Mouse (Mus musculus): ENCODE data around the gene Pagr1a.

DNA sequence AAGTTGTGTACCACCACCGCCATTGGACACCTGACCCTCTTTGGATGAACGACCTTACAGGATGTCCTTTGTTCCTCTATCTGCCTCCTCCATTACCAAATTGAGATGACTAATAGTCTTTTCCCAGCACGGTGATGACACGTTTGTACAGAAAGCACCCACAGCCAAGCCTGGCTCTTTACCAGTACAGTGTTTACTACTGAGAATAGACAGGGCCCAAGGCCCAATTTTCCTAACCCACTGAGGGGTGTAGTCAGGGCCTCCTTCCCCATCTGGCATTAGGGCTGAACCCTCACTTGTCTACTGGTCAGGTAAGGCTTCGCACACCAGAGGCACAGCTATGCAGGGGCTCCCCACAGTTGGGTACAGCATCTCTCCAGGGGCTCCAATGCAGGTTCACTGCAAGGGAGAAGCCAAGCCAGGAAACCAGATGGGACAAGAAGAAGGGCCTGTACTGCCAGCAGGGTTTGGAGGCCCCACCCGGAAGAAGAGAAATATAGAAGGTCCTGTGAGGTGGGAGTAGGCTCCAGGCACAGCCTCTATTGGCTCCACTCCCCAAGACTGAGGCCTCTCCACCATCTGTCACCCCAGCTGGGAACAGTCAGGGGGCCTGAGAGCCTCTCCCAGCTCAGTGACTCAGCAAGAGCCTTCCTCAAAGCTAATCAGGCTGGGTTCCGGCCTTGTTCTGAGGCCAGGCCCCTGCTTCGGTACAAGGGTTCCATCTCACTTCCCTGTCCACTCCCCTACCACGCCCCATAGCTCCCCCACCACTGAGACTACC is 8.7 kb downstream of the Pagr1a start:
- TF ChIP-seq CTCF (IDR thresholded peaks at IDR 0.05; ENCODE audit: insufficient read depth, low read depth, low read length) = no peak
- no peak for TF ChIP-seq POLR2A (IDR thresholded peaks at IDR 0.05; ENCODE audit: insufficient read depth, low read depth, low read length)
